Mouse (Mus musculus) 416B (cell line): ENCODE data around the gene Lin7b.

Experiments
- DNase-seq: peaks from one replicate; pipeline ENCODE4 v3.0.0; 2011; ENCODE audit warnings: low read depth

Lin7b gene

GRCm38 (mm10) chr7:45353041-45353440 lies 17.3 kb downstream of the Lin7b start:
- no peak for DNase-seq

DNA sequence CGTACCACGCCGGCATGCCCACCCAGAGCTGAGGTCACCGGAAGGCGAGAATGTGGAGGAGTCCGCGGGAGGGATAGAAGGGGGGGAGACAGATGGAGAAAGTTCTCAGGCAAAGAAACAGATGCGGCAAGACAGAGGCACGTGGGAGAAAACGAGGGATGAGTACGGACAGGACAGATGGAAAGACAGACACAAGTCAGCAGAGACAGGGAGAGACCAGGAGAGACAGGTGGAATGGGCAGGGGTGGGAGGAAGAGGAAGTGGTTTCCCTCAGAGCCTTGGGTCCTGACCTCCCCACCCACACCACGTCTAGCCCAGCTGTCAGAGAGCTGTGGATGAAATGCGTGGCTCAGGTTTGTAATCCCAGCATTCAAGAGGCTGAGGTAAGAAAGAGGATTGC lies 23.5 kb downstream of the Lin7b start:
- no peak for DNase-seq

DNA sequence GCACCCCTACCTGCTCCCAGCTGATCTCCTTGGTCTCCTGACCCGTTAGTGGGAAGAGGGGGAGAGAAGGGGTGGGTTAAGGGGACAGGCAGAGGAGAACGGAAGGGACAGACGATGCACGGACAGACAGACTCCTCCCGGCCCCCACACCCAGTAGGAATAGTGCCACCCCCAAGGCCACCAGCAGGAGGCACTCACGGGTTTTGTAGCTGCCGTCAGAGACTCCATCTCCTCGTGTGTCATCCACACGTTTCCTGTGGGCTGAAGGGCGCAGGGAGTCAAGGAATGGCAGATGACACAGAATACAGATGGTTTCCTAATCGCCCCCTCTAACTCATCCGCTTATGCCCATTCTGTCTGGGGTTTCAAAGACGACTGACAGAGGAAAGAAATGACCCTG lies 26.8 kb downstream of the Lin7b start:
- peak; percentile 67 for DNase-seq

- DNase-seq: peak; percentile 11
Observed at GRCm38 (mm10) chr7:45342081-45342480, 28.3 kb downstream of the Lin7b start.

GRCm38 (mm10) chr7:45341303-45341702 lies 29.1 kb downstream of the Lin7b start:
- DNase-seq: peak; percentile 96

GRCm38 (mm10) chr7:45340669-45341068 lies 29.7 kb downstream of the Lin7b start:
- DNase-seq: peak; percentile 78

DNA sequence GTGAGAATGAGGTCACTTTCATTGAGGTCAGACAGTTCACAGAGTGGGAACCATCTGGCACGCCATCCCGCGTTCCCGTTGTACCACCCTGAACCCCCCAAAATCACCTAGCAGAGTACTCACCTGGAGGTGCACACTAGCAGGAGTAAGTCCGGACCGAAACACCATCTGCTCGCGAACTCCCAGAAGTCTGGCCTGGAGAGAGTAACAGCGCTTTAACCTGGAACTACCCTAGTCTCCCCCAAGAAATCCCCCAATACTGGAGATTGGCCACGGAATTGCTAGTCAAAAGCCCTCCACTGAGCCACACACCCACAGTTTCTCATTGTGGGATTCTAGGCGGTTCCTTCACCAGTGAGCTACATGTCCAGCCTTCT lies 30.3 kb downstream of the Lin7b start:
- DNase-seq: peak; percentile 11

DNA sequence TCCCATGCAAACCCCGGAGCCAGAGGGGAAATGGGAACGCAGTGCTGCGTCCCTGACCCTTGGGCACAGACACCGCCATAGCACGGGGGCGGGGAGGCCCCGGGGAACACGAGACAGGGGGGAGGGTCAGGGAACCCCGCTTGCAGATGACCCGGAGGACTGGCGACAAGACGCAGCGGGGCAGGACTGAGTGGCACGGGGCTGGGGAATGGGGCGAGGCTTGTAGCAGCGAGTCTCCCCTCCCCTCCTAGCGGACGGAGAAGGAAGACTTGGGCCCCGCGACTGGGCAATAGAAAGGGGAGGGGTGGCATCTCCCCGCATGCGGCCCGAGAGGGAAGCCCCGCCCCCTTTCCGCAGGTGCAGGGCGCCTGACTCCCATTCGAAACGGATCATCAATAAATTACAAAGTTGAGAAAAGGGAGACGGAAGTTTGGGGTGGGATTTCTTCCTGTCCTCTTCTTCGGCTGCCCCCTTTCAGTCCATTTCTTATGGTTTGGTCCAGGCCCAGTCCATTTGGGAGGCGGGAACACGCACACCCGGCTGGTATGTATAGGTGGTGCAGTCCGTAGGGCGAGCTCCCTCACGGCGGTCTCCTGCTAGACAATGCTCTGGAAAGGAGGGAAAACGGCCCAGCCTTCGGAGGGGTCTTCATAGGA lies 30.8 kb downstream of the Lin7b start:
- peak; percentile 94 for DNase-seq

- peak; percentile 80 for DNase-seq
Observed at GRCm38 (mm10) chr7:45338161-45338911, 32.0 kb downstream of the Lin7b start.

GRCm38 (mm10) chr7:45337469-45337868 lies 32.9 kb downstream of the Lin7b start:
- no peak for DNase-seq

DNA sequence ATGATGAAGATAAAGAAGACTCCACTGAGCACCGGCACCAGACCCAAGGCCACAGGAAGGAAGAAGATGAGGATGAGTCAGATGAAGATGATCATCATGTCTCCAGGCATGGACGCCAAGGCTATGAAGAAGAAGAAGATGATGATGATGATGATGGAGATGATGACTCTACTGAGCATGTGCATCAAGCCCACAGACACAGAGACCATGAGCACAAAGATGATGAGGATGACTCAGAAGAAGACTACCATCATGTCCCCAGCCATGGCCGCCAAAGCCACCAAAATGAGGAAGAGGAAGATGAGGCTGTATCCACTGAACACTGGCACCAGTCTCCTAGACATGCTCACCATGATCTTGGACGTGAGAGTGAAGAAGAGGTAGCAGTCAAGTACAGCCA lies 34.1 kb downstream of the Lin7b start:
- DNase-seq: peak; percentile 43

DNA sequence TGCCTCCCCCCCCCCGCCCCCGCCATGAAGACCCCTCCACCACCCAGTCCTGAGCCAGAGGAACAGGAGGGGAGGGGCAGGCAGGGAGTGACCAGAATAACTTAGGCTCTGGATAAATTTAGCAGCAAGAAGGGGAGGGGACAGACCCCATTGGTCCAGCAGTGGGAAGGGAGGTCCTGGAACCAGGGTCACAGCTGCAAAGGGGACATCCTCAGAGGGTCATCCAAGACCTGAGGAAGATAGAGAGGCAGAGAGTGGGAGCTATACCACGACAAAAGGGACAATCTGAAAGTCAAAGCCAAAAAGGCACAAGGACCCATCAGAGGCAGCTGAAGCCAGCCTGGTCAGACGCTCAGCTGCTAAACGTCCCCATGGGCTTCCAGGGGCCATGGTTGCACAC lies 35.3 kb downstream of the Lin7b start, which contains the start of gene Hrc:
Gene Hrc (plus strand): TSS at position 235 of the 400 bp plus-strand sequence.
- no peak for DNase-seq

DNA sequence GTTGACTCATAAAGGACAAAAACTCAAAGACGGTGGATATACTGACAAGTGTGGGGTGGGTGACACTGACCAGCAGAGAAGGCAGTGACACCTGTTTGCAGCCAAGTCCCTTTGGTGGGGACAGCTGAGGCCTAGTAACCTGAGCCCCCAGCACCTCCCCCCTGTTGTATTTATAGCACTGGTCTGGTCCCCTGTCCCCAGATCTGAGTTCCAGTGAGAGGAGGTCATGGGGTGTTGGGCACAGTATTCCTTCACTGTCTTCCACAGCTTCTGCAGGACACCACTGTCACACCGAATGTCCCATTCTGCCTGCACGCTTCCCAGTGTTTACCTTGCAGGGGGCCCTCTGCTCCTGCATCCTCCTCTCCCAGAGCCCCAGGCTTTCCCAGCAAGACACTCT lies 35.8 kb downstream of the Lin7b start:
- no peak for DNase-seq

DNA sequence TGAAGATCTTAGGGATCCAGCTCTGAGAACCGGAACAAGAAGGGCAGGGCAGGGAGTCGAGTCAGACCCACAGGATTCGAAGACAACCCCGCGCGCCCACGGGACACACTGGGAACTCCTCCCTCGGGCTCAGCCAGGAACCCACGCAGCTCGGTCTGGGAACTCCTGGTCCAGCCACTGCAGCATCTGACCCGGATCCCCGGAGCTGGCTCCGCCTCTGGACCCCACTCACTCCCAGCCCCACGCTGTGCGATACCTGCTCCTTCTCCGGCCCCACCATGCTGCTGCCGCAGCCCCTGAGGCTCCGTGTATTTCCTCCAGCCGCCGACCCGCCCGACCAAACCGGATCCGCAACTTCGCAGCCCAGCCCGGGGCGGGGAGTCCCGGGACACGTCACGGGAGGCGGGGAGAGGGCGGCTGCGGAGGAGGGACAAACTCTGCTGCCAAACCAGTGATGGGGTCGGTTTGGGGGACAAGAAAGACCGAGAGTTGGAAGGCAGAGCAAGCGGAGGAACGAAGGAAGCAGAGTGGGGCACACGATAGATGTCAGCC lies 36.9 kb downstream of the Lin7b start, which contains the start of gene Trpm4:
Gene Trpm4 (minus strand): TSS at position 350 of the 552 bp plus-strand sequence.
- peak; percentile 75 for DNase-seq

- DNase-seq: peak; percentile 78
Observed at GRCm38 (mm10) chr7:45332685-45333425, 37.5 kb downstream of the Lin7b start.

DNA sequence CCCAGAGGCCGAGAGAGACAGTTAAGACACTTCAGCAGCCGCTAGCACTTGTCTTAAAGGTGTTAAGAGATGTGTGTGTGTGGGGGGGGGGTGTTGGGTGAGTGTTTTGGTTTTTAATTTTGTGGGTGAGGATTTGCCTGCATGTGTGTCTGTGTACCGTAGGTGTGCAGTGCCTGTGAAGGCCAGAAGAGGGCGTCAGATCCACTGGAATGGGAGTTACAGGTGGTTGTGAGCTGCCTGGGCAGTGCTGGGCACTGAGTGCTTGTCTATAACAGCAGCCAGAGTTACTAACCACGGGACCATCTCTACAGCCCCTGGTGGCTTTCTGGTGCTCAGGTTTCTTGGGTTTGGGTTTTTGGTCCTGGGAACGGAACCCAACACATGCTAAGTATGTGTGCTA lies 38.9 kb downstream of the Lin7b start:
- DNase-seq: no peak

DNA sequence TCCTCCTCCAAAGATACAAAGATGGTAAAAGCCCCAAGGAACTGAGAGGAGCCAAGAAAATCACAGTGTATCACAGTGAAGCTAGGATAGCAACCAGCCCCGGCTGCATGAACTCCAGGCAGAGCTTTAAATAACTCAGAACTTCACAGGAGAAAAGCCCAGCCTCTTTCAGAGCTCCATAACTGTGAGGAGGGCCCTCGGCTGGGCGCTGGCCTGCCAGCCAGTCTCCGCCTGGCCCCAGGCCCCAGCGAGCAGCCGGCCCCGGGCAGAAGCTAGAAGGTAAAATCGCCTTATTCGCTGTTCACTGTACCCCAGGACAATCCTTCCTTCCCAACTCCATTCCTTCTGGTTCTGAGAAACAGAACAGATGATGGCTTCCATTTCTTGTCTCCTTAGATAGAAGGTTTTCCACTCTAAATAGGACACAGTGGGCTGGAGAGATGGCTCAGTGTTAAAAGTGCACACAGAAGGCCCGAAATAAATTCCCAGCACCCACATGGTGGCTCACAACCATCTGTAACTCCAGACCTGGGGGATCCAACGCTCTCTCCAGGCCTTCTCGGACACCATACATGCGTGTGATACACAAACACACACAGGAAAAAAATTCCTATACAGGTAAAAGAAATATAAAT lies 41.4 kb downstream of the Lin7b start:
- DNase-seq: no peak

GRCm38 (mm10) chr7:45325800-45326199 lies 44.6 kb downstream of the Lin7b start:
- DNase-seq: no peak

GRCm38 (mm10) chr7:45323069-45323468 lies 47.3 kb downstream of the Lin7b start:
- no peak for DNase-seq

GRCm38 (mm10) chr7:45322245-45322644 lies 48.1 kb downstream of the Lin7b start:
- no peak for DNase-seq
